20 mouse cellular contexts compared by ENCODE assay signal in genomic region chr6:99964540-99964939, GRCm38 (mm10).
"Had no signal": no experiment of that assay in that cellular context is flagged by ENCODE, and none has a peak within 500 bp of the region (broad histone marks: within the 10 kb centered on the region; RNA-seq: fewer than 3 reads in every experiment).

No protein-coding gene starts in this region.

- H3K36me3 ChIP-seq: limb, embryonic 12.5 days; limb, embryonic 15.5 days; liver, embryonic 15.5 days; lung, embryonic 15.5 days; neural tube, embryonic 12.5 days; stomach, embryonic 15.5 days had no signal

- H3K4me1 ChIP-seq: liver, embryonic 15.5 days; neural tube, embryonic 12.5 days had no signal

- H3K9me3 ChIP-seq: limb, embryonic 12.5 days; limb, embryonic 15.5 days; liver, embryonic 15.5 days; lung, embryonic 15.5 days; stomach, embryonic 15.5 days had no signal

- H3K9ac ChIP-seq: limb, embryonic 12.5 days; limb, embryonic 15.5 days; liver, embryonic 15.5 days; lung, embryonic 15.5 days; neural tube, embryonic 12.5 days; stomach, embryonic 15.5 days had no signal

- H3K27me3 ChIP-seq: lung, embryonic 15.5 days; neural tube, embryonic 12.5 days; stomach, embryonic 15.5 days had no signal

- DNase-seq: kidney, adult 11 months; kidney, adult 9 months; kidney, postnatal 14 days; kidney, postnatal 4 days; left cerebral cortex, postnatal 4 days; lung, adult 18-20 months; lung, postnatal 10 days; lung, postnatal 36 days; retina, postnatal 1 day; right cerebral cortex, postnatal 25 days; spleen, adult 18-20 months; thymus, postnatal 36 days had no signal

- H3K27ac ChIP-seq: limb, embryonic 12.5 days; limb, embryonic 15.5 days; liver, embryonic 15.5 days; lung, embryonic 15.5 days; neural tube, embryonic 12.5 days; stomach, embryonic 15.5 days had no signal

- H3K4me3 ChIP-seq: limb, embryonic 12.5 days; limb, embryonic 15.5 days; liver, embryonic 15.5 days; lung, embryonic 15.5 days; neural tube, embryonic 12.5 days; stomach, embryonic 15.5 days had no signal

- H3K4me2 ChIP-seq: limb, embryonic 12.5 days; limb, embryonic 15.5 days; liver, embryonic 11.5 days; liver, embryonic 15.5 days; lung, embryonic 15.5 days; midbrain, embryonic 11.5 days; neural tube, embryonic 12.5 days; stomach, embryonic 15.5 days had no signal
